Mouse (Mus musculus): ENCODE data around the gene Spsb4.

Spsb4 gene

GRCm38 (mm10) chr9:96978147-96978782 lies 40.4 kb downstream of the Spsb4 start:
- no peak for DNase-seq (ENCODE audit: low spot score)

- DNase-seq (ENCODE audit: low spot score) = peak; percentile 73
Measured at GRCm38 (mm10) chr9:96977287-96978145, 41.1 kb downstream of the Spsb4 start.

GRCm38 (mm10) chr9:96973091-96973490 lies 45.6 kb downstream of the Spsb4 start:
- no peak for DNase-seq (ENCODE audit: low spot score)

GRCm38 (mm10) chr9:96971625-96972404 lies 46.8 kb downstream of the Spsb4 start:
- peak; percentile 66 for DNase-seq (ENCODE audit: low spot score)

- no peak for DNase-seq (ENCODE audit: low spot score)
Measured at GRCm38 (mm10) chr9:96967516-96967915, 51.1 kb downstream of the Spsb4 start.

- DNase-seq (ENCODE audit: low spot score) = no peak
Measured at GRCm38 (mm10) chr9:96966465-96966864, 52.2 kb downstream of the Spsb4 start.

- DNase-seq (ENCODE audit: low spot score) = no peak
Measured at GRCm38 (mm10) chr9:96963443-96964215, 55.0 kb downstream of the Spsb4 start.

GRCm38 (mm10) chr9:96962714-96963113 lies 55.9 kb downstream of the Spsb4 start:
- DNase-seq (ENCODE audit: low spot score) = no peak

- peak; percentile 59 for DNase-seq (ENCODE audit: low spot score)
Measured at GRCm38 (mm10) chr9:96961986-96962701, 56.5 kb downstream of the Spsb4 start.

- peak; percentile 67 for DNase-seq (ENCODE audit: low spot score)
Measured at GRCm38 (mm10) chr9:96961006-96961405, 57.6 kb downstream of the Spsb4 start.

- DNase-seq (ENCODE audit: low spot score) = no peak
Measured at GRCm38 (mm10) chr9:96960241-96960640, 58.4 kb downstream of the Spsb4 start.

GRCm38 (mm10) chr9:96959469-96959868 lies 59.2 kb downstream of the Spsb4 start:
- DNase-seq (ENCODE audit: low spot score) = no peak

- no peak for DNase-seq (ENCODE audit: low spot score)
Measured at GRCm38 (mm10) chr9:96958009-96958615, 60.5 kb downstream of the Spsb4 start.

- DNase-seq (ENCODE audit: low spot score) = no peak
Measured at GRCm38 (mm10) chr9:96957298-96957865, 61.3 kb downstream of the Spsb4 start.

- DNase-seq (ENCODE audit: low spot score) = no peak
Measured at GRCm38 (mm10) chr9:96956646-96957297, 61.9 kb downstream of the Spsb4 start.

- peak; percentile 43 for DNase-seq (ENCODE audit: low spot score)
Measured at GRCm38 (mm10) chr9:96954063-96954809, 64.4 kb downstream of the Spsb4 start.

- DNase-seq (ENCODE audit: low spot score) = no peak
Measured at GRCm38 (mm10) chr9:96953443-96953842, 65.2 kb downstream of the Spsb4 start.

GRCm38 (mm10) chr9:96952310-96952975 lies 66.2 kb downstream of the Spsb4 start:
- DNase-seq (ENCODE audit: low spot score) = no peak

- no peak for DNase-seq (ENCODE audit: low spot score)
Measured at GRCm38 (mm10) chr9:96949551-96949950, 69.1 kb downstream of the Spsb4 start.
